Mouse (Mus musculus): Measurements from ENCODE around the gene Hist1h2af.

Gene Hist1h2af

DNA sequence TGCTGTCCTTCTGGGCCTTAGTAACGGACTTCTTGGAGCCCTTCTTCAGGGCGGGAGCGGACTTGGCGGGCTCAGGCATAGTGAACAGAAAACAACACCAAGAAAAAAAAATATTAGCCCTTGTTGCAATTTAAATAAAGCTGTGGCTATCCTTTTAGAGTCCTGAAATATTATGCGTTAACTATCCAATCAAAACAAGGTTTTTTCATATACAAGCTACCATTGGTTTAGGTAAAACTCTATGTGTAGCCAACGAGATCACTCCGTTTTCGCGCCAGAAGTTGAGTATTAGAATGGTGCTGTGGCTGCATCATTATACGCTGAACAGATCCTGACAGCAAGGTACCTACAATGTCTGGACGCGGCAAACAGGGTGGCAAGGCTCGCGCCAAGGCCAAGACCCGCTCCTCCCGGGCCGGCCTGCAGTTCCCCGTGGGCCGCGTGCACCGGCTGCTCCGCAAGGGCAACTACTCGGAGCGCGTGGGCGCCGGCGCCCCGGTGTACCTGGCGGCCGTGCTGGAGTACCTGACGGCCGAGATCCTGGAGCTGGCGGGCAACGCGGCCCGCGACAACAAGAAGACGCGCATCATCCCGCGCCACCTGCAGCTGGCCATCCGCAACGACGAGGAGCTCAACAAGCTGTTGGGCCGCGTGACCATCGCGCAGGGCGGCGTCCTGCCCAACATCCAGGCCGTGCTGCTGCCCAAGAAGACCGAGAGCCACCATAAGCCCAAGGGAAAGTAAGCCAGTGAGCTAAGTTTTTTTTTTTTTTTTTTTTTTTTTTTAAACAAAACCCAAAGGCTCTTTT, at the start of gene Hist1h2af:
TSS of gene Hist1h2af (plus strand) at position 347 of the 808 bp plus-strand sequence.
- peak; percentile 30 to 46 for DNase-seq

DNA sequence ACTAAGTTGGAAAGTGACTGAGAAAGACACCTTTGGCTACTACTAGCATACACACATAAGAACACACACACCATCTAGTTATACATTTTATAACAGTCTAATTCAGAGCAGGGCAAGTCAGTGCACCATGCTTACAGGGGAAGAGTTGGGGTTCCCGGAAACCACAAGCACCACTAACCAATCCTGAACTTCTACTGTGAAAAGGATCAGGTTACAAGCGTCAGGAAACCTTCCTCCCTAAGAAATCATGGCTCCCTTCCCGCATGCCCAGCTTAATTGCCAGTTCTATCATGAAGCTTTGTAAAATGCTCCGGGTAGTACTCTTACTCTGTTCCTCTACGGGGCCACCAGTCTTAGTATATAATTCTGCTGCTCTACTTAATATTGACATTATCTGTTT, 48.4 kb upstream of the Hist1h2af start:
- DNase-seq: no peak

DNA sequence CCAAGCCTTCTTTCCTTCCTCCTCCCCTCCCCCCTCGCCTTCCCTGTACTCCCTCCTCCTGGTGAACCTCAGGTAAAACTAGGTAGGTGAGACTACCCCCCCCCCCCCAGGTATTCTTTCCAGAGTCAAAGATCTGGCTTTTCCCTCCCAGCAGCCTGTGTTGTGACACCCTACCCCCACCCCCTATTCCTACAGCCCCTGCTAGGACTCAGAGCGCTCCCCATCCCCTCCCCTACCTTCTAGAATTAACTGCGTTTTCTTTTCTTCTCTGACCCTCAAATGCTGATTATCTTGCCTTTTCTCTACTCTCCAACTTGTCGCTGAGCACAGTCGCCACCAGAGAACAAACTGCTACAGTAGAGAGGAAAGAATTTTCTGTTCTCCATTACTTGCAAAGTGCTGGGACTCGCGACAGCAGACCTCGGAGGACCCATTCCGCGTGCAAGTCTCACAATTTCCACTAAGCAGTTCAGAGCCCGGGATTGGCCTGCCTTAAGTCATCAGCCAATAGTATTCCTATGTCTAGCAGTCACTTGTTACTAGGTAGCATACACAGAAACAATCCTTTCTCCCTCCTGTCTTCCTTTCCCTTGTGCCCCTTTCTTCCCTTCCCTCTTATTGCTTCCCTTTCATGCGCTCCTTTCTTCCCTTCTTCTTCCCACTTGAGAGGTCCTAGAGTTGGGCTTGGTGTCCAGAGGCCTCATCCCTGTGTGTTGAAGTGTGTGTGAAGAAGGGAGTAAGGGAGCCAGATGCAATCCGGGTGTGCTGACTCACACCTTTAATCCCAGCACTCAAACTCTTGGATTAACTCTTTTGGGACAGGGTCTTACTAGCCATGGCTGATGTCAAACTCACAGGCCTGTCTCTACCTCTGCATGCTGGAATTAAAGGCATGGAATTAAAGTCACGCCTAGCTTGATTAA, 45.0 kb upstream of the Hist1h2af start, which contains the start of gene Btn2a2:
TSS of gene Btn2a2 (minus strand) at position 458 of the 923 bp plus-strand sequence.
- DNase-seq: peak; percentile 52 to 59

DNA sequence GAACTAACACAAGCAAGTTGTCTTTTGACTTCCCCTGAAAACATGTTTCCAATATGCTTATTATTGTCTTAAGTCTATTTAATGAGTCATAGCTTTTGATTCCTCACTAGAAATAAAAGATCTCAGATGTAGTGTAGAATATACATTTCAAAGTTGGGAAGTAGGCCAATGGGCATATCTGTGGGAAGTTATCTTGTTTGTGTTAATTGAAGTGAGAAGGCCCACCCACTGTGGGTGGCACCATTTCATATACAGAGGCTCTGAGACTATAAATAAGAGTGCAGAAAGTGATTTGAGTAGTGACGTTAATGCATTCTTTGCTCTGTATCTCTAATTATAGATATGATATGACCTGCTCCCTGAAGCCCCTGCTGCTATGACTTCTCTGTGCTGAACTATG, 42.8 kb upstream of the Hist1h2af start:
- no peak for DNase-seq

DNA sequence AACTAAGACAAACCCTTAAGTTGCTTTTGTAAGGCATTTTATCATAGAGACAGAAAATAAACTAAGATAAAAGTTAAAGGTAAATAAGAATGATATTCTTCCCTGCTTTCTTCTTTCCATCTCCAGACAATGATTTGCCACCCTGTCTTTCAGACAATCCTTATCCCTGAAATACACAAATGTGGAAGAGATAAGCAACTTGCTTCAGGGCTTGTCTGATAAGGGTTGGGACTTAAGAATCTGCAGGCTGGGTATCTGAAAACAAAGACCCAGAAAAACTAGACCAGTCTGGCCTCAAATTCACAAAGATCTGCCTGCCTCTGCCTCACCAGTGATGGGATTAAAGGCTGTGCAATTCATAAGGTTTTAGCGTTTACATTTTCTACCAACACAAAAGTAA, 42.4 kb upstream of the Hist1h2af start:
- DNase-seq: no peak

DNA sequence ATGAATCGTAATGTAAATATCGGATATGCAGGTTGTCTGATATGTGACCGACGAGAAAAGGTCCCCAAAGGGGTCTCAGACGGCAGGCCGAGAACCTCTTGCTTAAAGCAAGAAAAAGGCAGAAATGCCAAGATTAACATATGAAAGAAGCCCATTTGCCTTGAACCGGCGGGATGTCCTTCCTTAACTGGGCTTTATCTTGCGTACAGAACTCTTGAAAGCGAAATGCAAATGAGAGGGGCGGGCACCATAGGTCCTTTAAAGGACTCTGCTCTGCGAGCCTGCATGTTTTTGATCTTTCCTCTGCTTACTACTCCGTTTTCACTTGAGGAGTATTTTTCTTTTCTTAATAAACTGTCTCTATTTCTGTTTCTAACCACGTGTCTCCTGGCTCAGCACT, 41.7 kb upstream of the Hist1h2af start:
- DNase-seq: no peak

DNA sequence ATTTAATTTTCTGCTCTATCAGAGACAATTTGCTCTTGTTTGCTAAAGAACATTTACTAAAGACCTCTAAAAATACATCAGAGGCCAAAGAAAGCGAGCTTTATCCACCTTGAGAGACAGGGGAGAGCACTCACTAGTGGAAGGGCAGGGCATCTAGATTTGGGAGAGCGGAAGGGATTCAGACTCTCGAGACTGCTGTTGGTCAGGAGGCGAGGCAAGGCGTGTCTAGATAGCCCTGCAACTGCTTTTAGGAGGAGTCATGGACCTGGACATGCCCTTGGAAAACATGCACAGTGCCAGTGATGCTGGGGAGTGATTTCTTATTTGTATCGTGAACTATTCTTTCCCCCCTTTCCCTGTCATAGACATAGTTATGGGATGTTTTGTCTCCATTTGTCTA, 38.2 kb upstream of the Hist1h2af start:
- DNase-seq: no peak

DNA sequence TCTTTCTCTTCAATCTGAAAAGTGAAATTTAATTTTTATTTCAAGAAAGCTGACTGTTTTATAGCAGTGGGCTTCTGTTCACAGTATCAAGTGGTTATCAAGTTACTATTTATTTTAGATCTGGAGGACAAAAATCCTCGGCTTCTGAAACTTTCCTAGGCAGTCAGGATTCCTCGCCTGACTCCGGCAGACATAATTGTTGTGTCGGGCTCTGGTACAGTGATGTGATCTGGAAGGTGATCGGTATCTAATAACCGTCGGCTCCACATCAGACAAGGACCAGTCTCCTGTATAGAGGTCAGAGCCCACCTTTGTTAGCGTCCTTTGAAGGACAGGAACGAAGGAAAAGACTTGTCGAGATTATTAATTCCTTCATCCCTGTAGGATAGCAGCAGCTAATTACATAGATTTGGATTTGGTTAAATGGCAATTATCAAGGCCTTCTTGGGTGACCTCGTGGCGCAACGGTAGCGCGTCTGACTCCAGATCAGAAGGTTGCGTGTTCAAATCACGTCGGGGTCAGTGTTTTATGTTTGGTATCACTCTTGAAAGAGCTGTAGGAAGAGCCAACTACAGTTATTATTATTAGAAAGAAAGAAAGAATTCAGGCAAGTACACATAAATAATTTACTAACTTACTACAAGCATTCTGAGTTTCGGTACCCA, 35.9 kb upstream of the Hist1h2af start:
- no peak for DNase-seq

DNA sequence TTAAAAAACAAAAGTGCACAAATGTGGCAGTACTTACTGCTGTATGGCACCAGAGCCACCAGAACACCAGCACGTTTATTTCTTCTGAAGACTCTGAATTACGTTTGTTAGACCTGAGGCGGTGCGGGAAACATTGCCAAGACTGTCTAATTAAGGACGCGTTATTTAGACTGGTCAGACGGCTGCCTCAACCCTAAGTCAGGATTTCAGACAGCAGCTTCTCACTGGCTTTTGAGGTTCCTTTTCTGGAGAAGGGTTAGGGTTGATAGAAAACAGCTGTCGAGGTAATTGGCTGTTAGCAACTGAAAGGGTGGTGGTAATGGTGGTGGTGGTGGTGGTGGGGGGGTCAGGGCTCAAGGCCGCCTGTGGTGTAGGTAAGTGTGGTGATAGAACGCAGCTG, 35.1 kb upstream of the Hist1h2af start:
- DNase-seq: no peak

DNA sequence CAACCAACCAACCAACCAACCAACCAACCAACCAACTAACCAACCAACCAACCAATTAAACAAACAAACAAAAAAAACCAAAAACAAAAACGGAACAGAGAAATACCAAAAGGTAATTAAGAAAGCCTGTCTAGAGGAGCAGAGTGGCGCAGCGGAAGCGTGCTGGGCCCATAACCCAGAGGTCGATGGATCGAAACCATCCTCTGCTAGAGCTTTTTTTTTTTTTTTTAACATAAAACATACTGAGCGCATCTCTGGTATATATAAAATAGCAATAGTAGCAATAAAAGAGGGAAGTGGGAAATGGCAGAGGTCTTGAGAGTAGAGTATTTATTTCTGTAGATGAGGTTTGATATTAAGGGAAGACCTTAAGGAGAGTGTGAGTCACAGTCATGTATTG, 33.8 kb upstream of the Hist1h2af start:
- DNase-seq: no peak

DNA sequence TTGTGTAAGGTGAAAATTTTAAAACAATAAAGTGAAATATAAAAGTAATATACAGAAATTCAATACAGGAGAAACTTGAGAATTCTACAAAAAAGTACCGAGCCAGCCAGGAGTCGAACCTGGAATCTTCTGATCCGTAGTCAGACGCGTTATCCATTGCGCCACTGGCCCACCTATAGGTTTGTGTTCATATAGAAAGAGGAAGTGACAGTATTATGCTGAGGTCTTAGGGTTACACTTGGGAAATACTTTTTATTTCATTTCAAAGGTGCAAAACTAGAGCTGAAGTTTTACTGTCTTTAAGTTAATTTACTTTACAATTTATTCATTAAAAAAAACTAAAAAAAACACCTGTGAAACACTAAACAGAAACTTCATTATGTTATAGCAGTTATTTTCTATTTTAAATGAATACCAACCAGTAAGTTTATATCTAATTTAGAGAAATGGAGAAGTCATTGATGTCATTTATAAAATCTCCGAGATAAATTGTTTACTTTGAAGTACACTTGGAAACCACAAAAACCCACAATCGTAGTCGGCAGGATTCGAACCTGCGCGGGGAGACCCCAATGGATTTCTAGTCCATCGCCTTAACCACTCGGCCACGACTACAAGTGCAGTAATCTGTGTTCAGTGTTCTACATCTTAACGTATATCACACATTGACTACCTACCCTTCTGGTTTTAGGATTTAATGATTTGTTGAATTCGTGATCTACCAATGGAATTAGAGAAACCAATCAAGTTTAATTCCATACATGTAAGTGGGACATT, 33.1 kb upstream of the Hist1h2af start:
- peak; percentile 14 to 25 for DNase-seq

DNA sequence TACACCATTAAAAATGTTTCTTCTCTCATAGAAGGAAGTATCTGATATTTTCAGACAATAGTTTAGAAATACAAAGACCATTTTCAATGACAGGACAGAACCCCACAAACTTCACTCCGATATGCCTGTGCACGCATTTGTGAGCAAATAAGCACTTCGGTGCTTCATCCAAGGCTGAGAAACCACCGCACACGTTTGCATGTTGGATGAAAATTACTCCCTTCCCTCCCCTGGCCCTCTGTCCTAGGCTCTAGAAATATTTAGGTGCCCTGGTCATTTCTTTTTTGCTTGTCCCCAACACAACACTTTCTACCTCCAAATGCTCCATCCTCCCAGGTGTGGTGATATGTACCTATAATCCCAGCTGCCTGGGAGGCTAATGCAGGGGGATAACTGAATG, 32.2 kb upstream of the Hist1h2af start:
- DNase-seq: no peak

DNA sequence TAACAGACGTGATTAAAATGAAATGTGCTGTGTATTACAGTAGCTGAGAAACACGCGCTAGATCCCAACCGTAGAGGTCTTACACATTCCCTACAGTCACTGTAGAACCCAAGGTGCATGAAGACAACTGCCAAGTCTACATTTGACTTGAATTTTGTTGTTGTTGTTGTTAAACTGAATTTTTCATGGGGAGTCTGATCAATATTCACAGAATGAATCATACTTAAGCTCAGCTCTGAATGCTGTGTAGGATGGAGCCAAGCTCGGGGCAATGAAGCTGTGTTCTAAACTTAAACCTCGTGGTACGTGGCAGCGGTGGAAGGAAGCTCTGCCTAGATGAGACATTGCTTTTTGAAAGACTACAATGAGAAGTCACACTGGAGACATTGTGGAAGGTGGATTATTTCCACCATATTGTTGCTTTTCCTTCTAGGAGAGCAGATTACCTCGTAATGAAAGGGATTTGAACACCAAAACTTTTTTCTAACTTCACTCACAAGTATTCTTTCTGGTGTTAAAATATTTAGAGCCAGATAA, 31.6 kb upstream of the Hist1h2af start:
- DNase-seq: no peak

DNA sequence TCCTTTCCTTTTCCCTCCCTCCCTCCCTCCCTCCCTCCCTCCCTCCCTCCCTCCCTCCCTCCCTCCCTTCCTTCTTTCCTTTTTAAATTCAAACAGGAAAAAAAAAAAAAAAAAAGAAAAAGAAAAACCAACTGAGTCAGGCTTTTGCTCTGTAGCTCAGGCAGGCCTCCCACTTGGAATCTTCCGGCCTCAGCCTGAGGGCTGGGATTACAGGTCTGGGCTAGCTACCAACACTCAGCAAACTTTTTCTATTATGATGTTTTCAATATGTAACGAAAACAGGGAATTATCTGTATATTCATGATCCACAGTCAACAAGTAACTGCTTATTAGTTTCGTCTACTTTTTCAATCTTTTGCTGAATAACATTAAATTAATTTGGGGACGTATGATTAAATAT, 30.8 kb upstream of the Hist1h2af start:
- DNase-seq: no peak

DNA sequence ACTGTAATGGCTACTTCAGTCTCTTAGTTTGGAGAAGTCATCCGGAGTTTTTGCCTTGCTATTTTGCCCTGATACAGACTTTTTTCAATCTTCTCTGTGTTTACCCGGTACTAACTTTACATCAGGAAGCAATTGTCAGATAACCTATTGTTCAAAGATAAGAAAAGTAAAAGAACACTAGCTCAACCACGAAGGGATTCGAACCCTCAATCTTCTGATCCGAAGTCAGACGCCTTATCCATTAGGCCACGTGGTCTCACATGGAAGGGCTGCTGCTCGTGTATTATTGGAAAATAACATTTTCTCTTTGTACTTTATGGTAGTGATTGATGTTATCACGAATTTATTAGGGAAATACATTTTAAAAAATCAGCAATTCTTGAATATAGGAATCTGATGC, 29.9 kb upstream of the Hist1h2af start:
- peak in 1 of 2 experiments; percentile 22 for DNase-seq

DNA sequence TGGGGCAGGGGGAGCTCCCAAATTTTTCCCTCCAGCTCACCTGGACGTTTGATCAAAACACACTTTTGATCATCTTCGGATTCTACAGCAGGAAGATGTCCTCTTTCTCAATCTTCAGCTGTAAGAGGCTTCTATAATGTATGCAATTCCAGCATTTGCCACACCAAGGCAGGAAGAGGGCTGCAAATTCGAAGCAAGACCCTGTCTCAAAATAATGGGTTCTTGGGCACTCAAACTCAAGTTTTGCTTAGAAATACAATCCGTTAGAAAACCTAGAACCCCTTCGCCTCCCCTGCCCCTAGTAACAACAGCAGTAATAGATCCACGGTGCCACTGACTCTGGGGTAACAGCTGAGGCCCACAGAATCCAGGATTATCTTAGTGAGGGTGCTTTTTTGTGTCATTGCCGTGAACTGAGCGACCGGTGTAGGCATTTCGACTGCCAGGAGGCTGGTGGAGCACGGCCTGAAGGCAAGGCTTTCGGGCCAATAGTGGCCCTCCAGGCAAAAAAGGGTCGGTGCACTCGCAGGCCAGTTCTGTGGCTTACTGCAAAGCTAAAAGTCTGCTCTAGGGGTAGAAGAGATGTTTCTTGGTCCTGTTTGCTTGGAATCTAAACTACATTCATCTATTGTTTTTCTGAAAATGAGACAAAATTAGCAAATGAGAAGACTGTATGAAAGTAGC, 27.9 kb upstream of the Hist1h2af start:
- no peak for DNase-seq

DNA sequence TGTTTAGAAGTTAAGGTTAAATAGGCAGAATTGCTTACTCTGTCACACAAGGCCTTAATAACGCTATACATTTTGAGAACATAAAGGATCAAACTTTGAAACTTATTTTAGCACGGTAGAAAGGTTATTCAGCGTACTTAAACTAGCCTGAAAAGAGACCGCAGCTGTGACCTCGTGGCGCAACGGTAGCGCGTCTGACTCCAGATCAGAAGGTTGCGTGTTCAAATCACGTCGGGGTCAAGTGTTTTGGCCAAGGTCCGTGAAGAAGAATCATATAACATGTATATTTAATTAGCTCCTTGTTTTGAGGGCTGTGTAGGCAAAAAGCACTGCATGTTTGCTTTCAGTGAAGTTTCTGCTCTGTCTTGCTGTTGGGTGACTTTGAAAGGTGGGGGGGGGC, 27.4 kb upstream of the Hist1h2af start:
- peak in 1 of 2 experiments; percentile 16 for DNase-seq

DNA sequence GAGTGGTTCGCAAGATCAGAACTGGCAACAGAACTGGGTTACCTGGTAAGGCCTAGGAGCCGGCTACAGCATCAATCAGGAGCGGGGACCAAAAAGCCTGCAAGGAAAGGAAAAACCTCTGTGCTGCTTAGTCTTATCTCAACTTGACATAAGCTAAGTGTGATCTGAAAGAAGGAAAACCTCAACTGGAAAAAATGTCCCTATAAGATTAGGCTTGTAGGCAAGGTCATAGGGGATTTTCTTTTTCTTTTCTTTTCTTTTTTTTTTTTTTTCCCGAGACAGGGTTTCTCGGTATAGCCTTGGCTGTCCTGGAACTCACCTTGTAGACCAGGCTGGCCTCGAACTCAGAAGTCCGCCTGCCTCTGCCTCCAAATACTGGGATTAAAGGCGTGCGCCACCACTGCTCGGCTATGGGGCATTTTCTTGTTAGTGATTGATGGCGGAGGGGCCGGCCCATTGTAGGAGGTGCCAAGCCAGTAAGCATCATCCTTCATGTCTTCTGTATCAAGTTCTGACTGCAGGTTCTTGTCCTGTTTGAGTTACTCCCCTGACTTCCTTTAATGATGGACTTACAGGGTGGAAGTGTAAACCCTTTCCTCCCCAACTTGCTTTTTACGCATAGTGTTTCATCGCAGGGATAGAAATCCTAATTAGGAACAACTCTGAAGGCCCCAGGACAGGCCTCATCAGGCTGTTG, 26.7 kb upstream of the Hist1h2af start:
- no peak for DNase-seq

DNA sequence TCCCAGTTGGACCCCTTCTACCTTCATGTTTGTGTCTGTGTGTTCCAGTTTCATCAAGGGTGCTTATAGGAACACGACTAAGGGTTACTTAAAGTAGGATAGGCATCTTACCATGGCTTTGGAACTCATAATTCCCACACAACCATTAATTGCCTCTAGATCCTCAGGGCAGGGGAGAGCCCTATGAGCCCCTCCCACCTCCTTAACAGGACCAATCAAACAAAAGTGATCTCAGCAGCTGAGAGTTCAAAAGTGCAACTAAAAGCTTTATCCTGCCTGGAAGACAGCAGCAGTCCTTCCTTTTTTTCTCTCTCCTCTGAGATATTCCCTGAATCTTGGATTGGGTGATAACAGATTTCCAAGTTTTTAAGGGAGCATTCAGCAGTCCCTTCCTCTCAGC, 23.6 kb upstream of the Hist1h2af start:
- no peak for DNase-seq

DNA sequence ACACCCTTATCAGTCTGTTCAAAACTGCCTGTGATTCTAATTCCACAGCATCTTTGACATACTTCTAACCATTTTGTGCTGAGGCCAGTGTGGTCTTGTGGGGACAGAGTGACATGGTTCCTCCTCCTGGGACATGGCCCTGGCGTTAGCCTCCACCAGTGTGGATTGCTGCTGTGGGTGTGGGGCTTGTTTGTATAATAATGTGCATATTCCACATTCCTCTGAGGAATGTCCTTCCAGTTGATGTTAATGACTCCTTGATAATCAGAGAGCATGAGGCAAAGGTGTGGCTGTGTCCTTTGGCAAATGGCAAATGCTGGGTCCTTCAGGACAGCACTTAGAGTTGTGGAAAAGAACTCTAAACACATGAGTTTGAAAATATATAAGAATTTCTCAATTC, 20.2 kb upstream of the Hist1h2af start:
- no peak for DNase-seq

DNA sequence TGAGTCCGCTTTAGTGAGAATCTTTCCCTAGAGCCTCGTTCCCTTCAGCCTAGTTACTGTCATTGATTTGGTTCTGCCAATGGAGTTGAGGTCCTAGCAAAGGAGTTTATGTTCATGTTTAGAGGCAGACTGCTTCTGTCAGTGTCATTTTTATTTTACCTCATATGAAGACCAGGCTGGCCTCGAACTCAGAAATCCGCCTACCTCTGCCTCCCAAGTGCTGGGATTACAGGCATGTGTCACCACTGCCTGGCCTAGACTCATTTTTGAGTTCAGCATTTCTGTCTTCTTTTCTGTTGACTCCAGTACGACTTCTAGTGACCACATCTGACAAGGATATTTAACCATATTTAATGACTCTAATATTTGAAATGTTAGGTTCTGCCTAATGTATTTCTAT, 18.4 kb upstream of the Hist1h2af start:
- no peak for DNase-seq
